In the genomic region with DNA sequence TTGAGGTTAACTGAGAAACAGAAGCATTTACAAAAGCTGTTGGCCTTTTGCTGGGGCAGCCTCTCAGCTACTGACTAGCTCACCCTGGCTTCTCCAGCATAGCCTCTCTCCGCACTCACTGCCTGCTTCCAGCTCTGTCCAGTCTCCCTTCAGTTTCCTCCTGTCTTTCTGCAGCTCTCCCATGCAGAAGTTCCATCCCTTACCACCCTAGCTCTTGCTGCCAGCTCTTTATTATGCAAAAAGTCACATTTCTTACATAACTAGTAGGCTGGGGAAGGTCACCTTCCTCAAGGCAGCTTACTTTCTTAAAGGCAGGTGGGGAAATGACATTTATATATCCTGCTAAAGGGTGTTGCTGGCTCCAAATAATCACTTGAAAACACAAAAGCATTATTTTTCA, we compare ENCODE assay signal across 22 mouse cellular contexts.
"Had no signal": no experiment of that assay in that cellular context is flagged by ENCODE, and none has a peak within 500 bp of the region (broad histone marks: within the 10 kb centered on the region; RNA-seq: fewer than 3 reads in every experiment).

No protein-coding gene starts in this region.

- H3K9ac ChIP-seq: kidney, embryonic 15.5 days; limb, embryonic 13.5 days; liver, embryonic 12.5 days; liver, embryonic 15.5 days; lung, embryonic 15.5 days; midbrain, embryonic 12.5 days; midbrain, embryonic 15.5 days; neural tube, embryonic 12.5 days; neural tube, embryonic 15.5 days; stomach, embryonic 15.5 days had no signal

- ATAC-seq: liver, embryonic 12.5 days; midbrain, embryonic 15.5 days had no signal

- H3K4me3 ChIP-seq: kidney, embryonic 15.5 days; layer of hippocampus, adult 2 months; limb, embryonic 10.5 days; limb, embryonic 13.5 days; liver, embryonic 12.5 days; liver, embryonic 15.5 days; lung, embryonic 15.5 days; midbrain, embryonic 12.5 days; midbrain, embryonic 15.5 days; neural tube, embryonic 12.5 days; neural tube, embryonic 15.5 days; stomach, embryonic 15.5 days had no signal

- H3K4me2 ChIP-seq: kidney, embryonic 15.5 days; limb, embryonic 13.5 days; liver, embryonic 12.5 days; liver, embryonic 15.5 days; lung, embryonic 15.5 days; midbrain, embryonic 12.5 days; midbrain, embryonic 15.5 days; neural tube, embryonic 12.5 days; neural tube, embryonic 15.5 days; stomach, embryonic 15.5 days had no signal

- H3K27ac ChIP-seq: kidney, embryonic 15.5 days; layer of hippocampus, adult 2 months; limb, embryonic 10.5 days; limb, embryonic 13.5 days; liver, embryonic 12.5 days; liver, embryonic 15.5 days; lung, embryonic 15.5 days; midbrain, embryonic 12.5 days; midbrain, embryonic 15.5 days; neural tube, embryonic 12.5 days; neural tube, embryonic 15.5 days; stomach, embryonic 15.5 days had no signal

- DNase-seq: kidney, postnatal 10 days; layer of hippocampus, adult 9-11 months; liver; lung, adult 18-20 months; lung, postnatal 10 days; lung, postnatal 36 days; retina, postnatal 1 day; right cerebral cortex, postnatal 25 days; spleen, adult 18-20 months; thymus, postnatal 25 days had no signal

- H3K4me1 ChIP-seq: liver, embryonic 12.5 days; liver, embryonic 15.5 days; midbrain, embryonic 15.5 days; neural tube, embryonic 12.5 days had no signal

- H3K36me3 ChIP-seq: kidney, embryonic 15.5 days; limb, embryonic 10.5 days; limb, embryonic 13.5 days; liver, embryonic 12.5 days; liver, embryonic 15.5 days; lung, embryonic 15.5 days; midbrain, embryonic 12.5 days; midbrain, embryonic 15.5 days; neural tube, embryonic 12.5 days; neural tube, embryonic 15.5 days; stomach, embryonic 15.5 days had no signal

- H3K27me3 ChIP-seq: liver, embryonic 15.5 days; lung, embryonic 15.5 days; midbrain, embryonic 15.5 days; stomach, embryonic 15.5 days had no signal

- H3K9me3 ChIP-seq: kidney, embryonic 15.5 days; limb, embryonic 10.5 days; limb, embryonic 13.5 days; liver, embryonic 12.5 days; liver, embryonic 15.5 days; lung, embryonic 15.5 days; midbrain, embryonic 12.5 days; midbrain, embryonic 15.5 days; neural tube, embryonic 12.5 days; neural tube, embryonic 15.5 days; stomach, embryonic 15.5 days had no signal
